Mouse (Mus musculus) midbrain, embryonic 15.5 days (tissue): ENCODE results near the gene Col4a3. TPM values are rescaled to one million over a fixed set of nuclear protein-coding genes. Genes with fewer than 3 reads are reported as not detected.

Source experiments
- ATAC-seq: fragments of 200-750 bp; cut with Nextera tagmentation; replicated peaks from 2 replicates; pipeline ENCODE4 v1.8.0; 2017; ENCODE audit warnings: moderate TSS enrichment
- H3K27ac ChIP-seq: fragments of 300-500 bp; sonication (generic); 2 replicates; pipeline ENCODE4 v1.5.1; 2015; ENCODE audit warnings: mild to moderate bottlenecking, inconsistent platforms
- H3K27me3 ChIP-seq: fragments of 300-500 bp; sonication (generic); replicated peaks from 2 replicates; pipeline ENCODE4 v1.6.1; 2015; ENCODE audit warnings: inconsistent platforms
- H3K36me3 ChIP-seq: fragments of 300-500 bp; sonication (generic); replicated peaks from 2 replicates; pipeline ENCODE4 v1.6.1; 2015; ENCODE audit warnings: inconsistent platforms
- H3K4me1 ChIP-seq: fragments of 300-500 bp; sonication (generic); 2 replicates; pipeline ENCODE4 v1.6.1; 2015; ENCODE audit warnings: inconsistent platforms
- H3K4me2 ChIP-seq: fragments of 300-500 bp; sonication (generic); 2 replicates; pipeline ENCODE4 v1.6.1; 2015; ENCODE audit warnings: inconsistent platforms, mild to moderate bottlenecking, moderate library complexity
- H3K4me3 ChIP-seq: fragments of 300-500 bp; sonication (generic); 2 replicates; pipeline ENCODE4 v1.5.1; 2015; ENCODE audit warnings: mild to moderate bottlenecking, inconsistent platforms
- H3K9ac ChIP-seq: fragments of 300-500 bp; sonication (generic); 2 replicates; pipeline ENCODE4 v1.6.1; 2015; ENCODE audit warnings: mild to moderate bottlenecking, inconsistent platforms
- H3K9me3 ChIP-seq: fragments of 300-500 bp; sonication (generic); 2 replicates; pipeline ENCODE4 v1.6.1; 2016; ENCODE audit warnings: inconsistent platforms
- whole genome bisulfite sequencing: fragments of 180-500 bp; shearing (Covaris S2); methylation state at CpG from one replicate; pipeline ENCODE4 v1.1.7; 2015; ENCODE audit warnings: mixed read lengths; 5-methylcytosine and 5-hydroxymethylcytosine counted together
- polyA plus RNA-seq: library from polyadenylated mRNA; unstranded; fragments of >200 nt; fragmentation: Nextera tagmentation; extraction: Ambion mirVana; gene quantifications from 2 replicates; pipeline ENCODE4 v1.2.1, GENCODE M21; 2015

Col4a3 gene
- polyA plus RNA-seq, 1 experiment from 2014 or later, result 0.25 TPM

- ATAC-seq, result no peak
- Histone ChIP-seq H3K9me3 (no peaks in the 10 kb centered on the region), H3K27ac (no peak overlapping the region), H3K36me3 (no peaks in the 10 kb centered on the region), H3K9ac (no peak overlapping the region), H3K4me3 (no peak overlapping the region), H3K4me1 (no peaks in the 10 kb centered on the region), H3K27me3 (no peaks in the 10 kb centered on the region), H3K4me2 (no peak overlapping the region)
- WGBS, result 78% methylated on average over 5 of the region's 5 CpGs
These were observed 31.3 kb downstream of the Col4a3 start for GRCm38 (mm10) chr1:82618001-82618400.

GRCm38 (mm10) chr1:82618592-82618991, 31.9 kb downstream of the Col4a3 start:
- Histone ChIP-seq H3K9me3 (no peaks in the 10 kb centered on the region), H3K27me3 (no peaks in the 10 kb centered on the region), H3K27ac (no peak overlapping the region), H3K36me3 (no peaks in the 10 kb centered on the region), H3K4me3 (no peak overlapping the region), H3K4me1 (no peaks in the 10 kb centered on the region), H3K9ac (no peak overlapping the region), H3K4me2 (no peak overlapping the region)
- ATAC-seq, result no peak
- WGBS, result 84% methylated on average over 5 of the region's 5 CpGs

DNA sequence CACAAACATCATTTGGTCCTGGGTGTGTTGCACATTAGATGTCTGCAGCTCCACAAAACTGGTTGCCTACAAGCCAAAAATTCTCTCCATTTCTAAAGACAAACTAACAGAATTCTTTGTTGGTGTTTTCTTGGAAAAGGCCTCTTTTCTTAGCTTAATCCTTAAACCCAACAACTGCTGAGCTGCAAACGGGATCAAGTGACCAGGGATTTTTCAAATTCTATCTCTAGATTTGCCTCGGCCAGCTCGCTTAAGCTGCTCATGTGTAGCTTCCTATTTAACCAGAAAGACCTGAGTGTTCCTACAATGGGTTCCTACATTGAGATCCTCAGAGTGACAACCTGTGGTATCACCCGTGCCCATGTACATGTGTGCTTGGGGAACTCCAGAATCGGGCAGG, 33.3 kb downstream of the Col4a3 start:
- Histone ChIP-seq H3K9me3 (no peaks in the 10 kb centered on the region), H3K4me1 (no peaks in the 10 kb centered on the region), H3K36me3 (no peaks in the 10 kb centered on the region), H3K27me3 (no peaks in the 10 kb centered on the region), H3K4me3 (no peak overlapping the region), H3K4me2 (no peak overlapping the region), H3K27ac (no peak overlapping the region), H3K9ac (no peak overlapping the region)
- 73% methylated on average over 5 of the region's 5 CpGs for WGBS
- ATAC-seq, result no peak

DNA sequence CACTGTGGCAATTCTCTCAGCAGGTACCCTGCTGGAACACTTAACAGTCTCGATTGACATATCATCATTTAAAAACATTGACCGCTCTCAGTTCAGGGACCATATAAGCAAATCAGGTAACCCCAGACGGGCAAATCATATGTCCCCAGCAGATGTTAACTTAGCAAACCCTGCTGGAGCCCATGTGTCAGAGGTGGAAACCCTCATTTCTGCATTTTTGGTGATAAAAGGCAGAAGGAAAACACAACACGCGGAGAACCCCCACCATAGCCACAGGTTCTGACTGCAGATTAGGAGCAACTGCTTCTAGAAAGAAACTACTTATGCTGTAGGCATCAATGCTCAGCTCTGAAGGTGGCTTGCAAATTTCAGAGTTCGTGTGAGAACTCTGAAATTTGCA, 38.2 kb downstream of the Col4a3 start:
- 80% methylated on average over 6 of the region's 6 CpGs for WGBS
- H3K27ac ChIP-seq, result no peak overlapping the region

GRCm38 (mm10) chr1:82625474-82625873, 38.8 kb downstream of the Col4a3 start:
- H3K9ac ChIP-seq, result no peak overlapping the region
- H3K4me2 ChIP-seq, result no peak overlapping the region
- H3K9me3 ChIP-seq, result no peaks in the 10 kb centered on the region
- H3K4me1 ChIP-seq, result no peaks in the 10 kb centered on the region
- no peak overlapping the region for H3K27ac ChIP-seq
- ATAC-seq, result no peak
- H3K4me3 ChIP-seq, result no peak overlapping the region
- WGBS, result 73% methylated on average over 2 of the region's 2 CpGs
- H3K27me3 ChIP-seq, result no peaks in the 10 kb centered on the region
- H3K36me3 ChIP-seq, result no peaks in the 10 kb centered on the region

More for the DNA sequence above, 38.2 kb downstream of the Col4a3 start:
- Histone ChIP-seq H3K4me3 (no peak overlapping the region), H3K27me3 (no peaks in the 10 kb centered on the region), H3K4me2 (no peak overlapping the region), H3K4me1 (no peaks in the 10 kb centered on the region), H3K9ac (no peak overlapping the region), H3K9me3 (no peaks in the 10 kb centered on the region), H3K36me3 (no peaks in the 10 kb centered on the region)
- ATAC-seq, result no peak

DNA sequence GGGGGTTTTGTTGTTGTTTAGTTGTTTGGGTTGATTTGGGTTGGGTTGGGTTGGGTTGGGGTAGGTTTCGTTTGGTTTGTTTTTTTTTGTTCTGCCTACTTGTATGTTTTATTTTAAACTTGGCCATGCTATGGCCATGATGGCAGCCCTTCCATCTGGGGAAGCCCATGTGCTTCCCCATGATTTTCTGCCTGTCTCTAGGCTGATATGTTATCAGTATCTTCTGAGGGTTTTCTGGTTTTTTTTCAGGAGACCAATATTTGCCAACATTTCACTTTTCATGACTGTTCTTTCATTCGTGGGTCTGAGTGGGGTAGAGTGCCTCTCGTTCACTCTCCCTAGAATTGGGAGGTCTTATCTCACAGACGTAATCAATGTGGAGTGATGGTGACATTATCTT, 40.9 kb downstream of the Col4a3 start:
- Histone ChIP-seq H3K9ac (no peak overlapping the region), H3K9me3 (no peaks in the 10 kb centered on the region), H3K36me3 (no peaks in the 10 kb centered on the region), H3K4me2 (no peak overlapping the region), H3K4me1 (no peaks in the 10 kb centered on the region), H3K4me3 (no peak overlapping the region), H3K27ac (no peak overlapping the region), H3K27me3 (no peaks in the 10 kb centered on the region)
- 89% methylated on average over 4 of the region's 4 CpGs for WGBS
- no peak for ATAC-seq

DNA sequence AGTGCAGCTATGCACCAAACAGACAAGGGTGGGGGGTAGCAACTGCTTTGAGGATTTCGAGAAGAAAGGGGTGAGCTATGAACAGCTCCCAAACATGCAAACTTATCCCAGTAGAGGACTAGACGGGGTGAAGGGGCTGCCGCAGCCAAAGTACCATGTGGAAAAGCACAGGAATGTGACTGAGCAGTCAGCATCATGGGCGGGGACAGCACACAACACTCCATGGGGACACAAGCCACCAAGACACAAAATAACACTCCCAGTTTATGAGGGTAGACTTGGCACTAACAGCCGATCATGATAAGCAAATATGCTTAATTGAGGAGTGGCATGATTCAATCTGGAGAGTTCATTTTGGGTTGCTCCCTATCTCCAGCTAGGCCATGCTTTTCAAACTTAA, 42.8 kb downstream of the Col4a3 start:
- H3K4me3 ChIP-seq, result no peak overlapping the region
- no peak for ATAC-seq

DNA sequence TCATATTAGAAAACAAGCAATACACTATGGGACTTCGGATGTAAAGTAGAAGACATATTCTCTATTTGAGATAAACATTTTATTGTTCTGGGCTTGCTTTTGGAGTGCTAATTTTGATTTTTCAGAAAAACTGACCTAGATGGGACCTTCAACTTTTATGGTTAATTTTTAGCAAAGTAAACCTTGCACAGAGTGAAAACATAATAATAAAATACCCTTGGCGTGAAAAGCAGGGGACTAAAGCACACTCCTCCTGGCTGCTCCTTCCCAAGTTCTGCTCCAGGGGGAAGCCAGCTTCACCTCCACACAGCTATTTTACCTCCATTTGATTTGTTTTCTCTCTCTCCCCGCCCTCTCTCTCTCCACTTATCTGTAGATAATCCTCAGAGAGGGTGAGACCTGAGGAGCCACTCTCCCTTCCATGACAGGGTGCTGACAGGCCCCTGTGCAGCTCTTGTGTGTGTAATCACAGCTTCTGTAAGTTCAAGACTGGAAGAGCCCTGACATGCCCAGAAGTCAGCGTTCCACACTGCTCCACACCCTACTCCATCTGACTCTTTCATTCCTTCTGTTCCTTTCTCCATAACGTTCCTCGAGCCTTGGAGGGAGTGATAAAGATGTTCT, 44.6 kb downstream of the Col4a3 start:
- WGBS, result 83% methylated on average over 6 of the region's 6 CpGs
- no peak overlapping the region for H3K4me3 ChIP-seq
- no peak overlapping the region for H3K9ac ChIP-seq
- no peaks in the 10 kb centered on the region for H3K4me1 ChIP-seq
- H3K27ac ChIP-seq, result no peak overlapping the region
- no peaks in the 10 kb centered on the region for H3K36me3 ChIP-seq
- no peak overlapping the region for H3K4me2 ChIP-seq
- no peak for ATAC-seq
- H3K9me3 ChIP-seq, result no peaks in the 10 kb centered on the region
- H3K27me3 ChIP-seq, result no peaks in the 10 kb centered on the region

More for the DNA sequence above, 42.8 kb downstream of the Col4a3 start:
- Histone ChIP-seq H3K9me3 (no peaks in the 10 kb centered on the region), H3K4me1 (no peaks in the 10 kb centered on the region), H3K36me3 (no peaks in the 10 kb centered on the region), H3K9ac (no peak overlapping the region), H3K27me3 (no peaks in the 10 kb centered on the region), H3K4me2 (no peak overlapping the region), H3K27ac (no peak overlapping the region)
- WGBS, result 88% methylated on average over 5 of the region's 5 CpGs

GRCm38 (mm10) chr1:82634545-82635253, 48.0 kb downstream of the Col4a3 start:
- H3K4me2 ChIP-seq, result no peak overlapping the region
- peak; percentile 86 for ATAC-seq
- 76% methylated on average over 19 of the region's 19 CpGs for WGBS
- no peak overlapping the region for H3K27ac ChIP-seq
- H3K9ac ChIP-seq, result no peak overlapping the region
- no peak overlapping the region for H3K4me3 ChIP-seq
- H3K4me1 ChIP-seq, result no peaks in the 10 kb centered on the region
- no peaks in the 10 kb centered on the region for H3K9me3 ChIP-seq
- H3K27me3 ChIP-seq, result no peaks in the 10 kb centered on the region
- no peaks in the 10 kb centered on the region for H3K36me3 ChIP-seq

DNA sequence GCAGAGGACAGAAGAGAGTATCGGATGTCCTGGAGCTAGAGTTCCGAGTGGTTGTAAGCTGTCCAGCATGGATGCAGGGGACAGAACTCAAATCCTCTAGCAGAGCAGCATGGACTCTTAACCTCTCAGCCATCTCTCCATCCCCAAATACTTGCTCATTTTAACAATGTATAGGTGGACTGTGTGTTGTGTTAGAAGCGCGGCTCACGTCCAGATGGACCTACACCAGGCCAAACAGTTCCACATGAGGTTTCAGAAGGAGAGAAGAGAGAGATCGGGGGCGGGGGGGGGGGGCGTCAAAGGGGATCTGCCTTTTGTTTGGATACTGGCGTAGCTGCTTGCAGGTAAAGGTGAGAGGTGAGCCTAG, 48.5 kb downstream of the Col4a3 start:
- no peaks in the 10 kb centered on the region for H3K4me1 ChIP-seq
- no peak overlapping the region for H3K27ac ChIP-seq
- WGBS, result 92% methylated on average over 9 of the region's 9 CpGs

DNA sequence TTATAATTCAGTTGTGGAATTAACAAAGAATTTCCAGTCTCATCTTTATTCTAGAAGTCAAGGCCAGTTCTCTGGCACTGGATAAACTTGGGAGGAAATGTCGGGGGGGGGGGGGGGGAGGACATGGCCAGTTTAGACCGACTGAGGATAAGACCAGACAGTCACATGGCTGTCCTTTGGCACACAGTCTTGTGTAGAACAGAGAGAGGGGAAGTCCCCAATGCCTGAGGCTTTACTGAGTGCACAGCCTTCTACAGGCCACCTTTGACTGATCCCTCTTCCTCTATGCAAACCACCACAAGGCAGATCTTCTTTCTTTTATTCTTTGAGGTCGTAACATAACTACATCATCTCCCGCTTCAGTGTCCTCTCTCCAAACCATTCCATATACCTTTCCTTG, 49.6 kb downstream of the Col4a3 start:
- no peak overlapping the region for H3K9ac ChIP-seq
- H3K9me3 ChIP-seq, result no peaks in the 10 kb centered on the region
- no peak overlapping the region for H3K27ac ChIP-seq
- ATAC-seq, result no peak
- no peaks in the 10 kb centered on the region for H3K27me3 ChIP-seq
- H3K4me3 ChIP-seq, result no peak overlapping the region
- 86% methylated on average over 4 of the region's 4 CpGs for WGBS
- no peaks in the 10 kb centered on the region for H3K36me3 ChIP-seq
- no peak overlapping the region for H3K4me2 ChIP-seq
- peaks cover 1% of the 10 kb centered on the region; the same call in 1 of the 2 replicates for H3K4me1 ChIP-seq

More for the DNA sequence above, 48.5 kb downstream of the Col4a3 start:
- Histone ChIP-seq H3K4me2 (no peak overlapping the region), H3K9me3 (no peaks in the 10 kb centered on the region), H3K36me3 (no peaks in the 10 kb centered on the region), H3K4me3 (no peak overlapping the region), H3K9ac (no peak overlapping the region), H3K27me3 (no peaks in the 10 kb centered on the region)
- no peak for ATAC-seq

DNA sequence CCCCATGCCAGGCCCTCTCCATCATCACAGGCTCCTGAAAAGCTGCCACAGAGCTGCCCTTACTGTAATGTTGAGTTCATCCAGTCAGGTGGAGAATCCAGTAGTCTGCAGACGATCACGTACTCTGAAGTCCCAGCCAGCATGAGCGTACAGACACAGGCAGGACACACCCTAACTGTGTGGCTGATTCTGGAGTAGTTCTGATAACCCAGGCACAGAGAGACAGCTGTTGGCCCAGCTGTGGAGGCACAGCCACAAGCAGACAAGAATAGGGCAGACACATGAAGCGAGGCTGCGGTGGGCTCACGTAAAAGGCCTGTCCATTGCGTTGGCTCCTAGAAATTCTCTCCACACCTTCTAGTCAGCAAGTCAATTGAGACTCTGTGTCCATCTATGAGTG, 50.7 kb downstream of the Col4a3 start:
- no peaks in the 10 kb centered on the region for H3K27me3 ChIP-seq
- H3K4me3 ChIP-seq, result no peak overlapping the region
- H3K36me3 ChIP-seq, result no peaks in the 10 kb centered on the region
- H3K4me1 ChIP-seq, result peaks cover 3% of the 10 kb centered on the region; the same call in 1 of the 2 replicates
- WGBS, result 94% methylated on average over 7 of the region's 7 CpGs
- no peak overlapping the region for H3K4me2 ChIP-seq
- no peaks in the 10 kb centered on the region for H3K9me3 ChIP-seq
- H3K9ac ChIP-seq, result no peak overlapping the region
- ATAC-seq, result no peak
- no peak overlapping the region for H3K27ac ChIP-seq

GRCm38 (mm10) chr1:82638428-82638827, 51.7 kb downstream of the Col4a3 start:
- H3K27ac ChIP-seq, result no peak overlapping the region
- no peaks in the 10 kb centered on the region for H3K36me3 ChIP-seq
- no peaks in the 10 kb centered on the region for H3K27me3 ChIP-seq
- 91% methylated on average over 2 of the region's 2 CpGs for WGBS
- H3K9ac ChIP-seq, result no peak overlapping the region
- no peak overlapping the region for H3K4me2 ChIP-seq
- H3K9me3 ChIP-seq, result no peaks in the 10 kb centered on the region
- H3K4me1 ChIP-seq, result peaks cover 3% of the 10 kb centered on the region; the same call in 1 of the 2 replicates
- H3K4me3 ChIP-seq, result no peak overlapping the region
- no peak for ATAC-seq
